Mouse (Mus musculus) WW6 (cell line): ENCODE results near the gene Lrrc4c.

Experiments
- DNase-seq: peaks from one replicate; pipeline ENCODE4 v3.0.0-alpha.2; 2013; ENCODE audit warnings: low read depth, low spot score

Gene Lrrc4c

GRCm38 (mm10) chr2:96850839-96851396 lies 532.9 kb downstream of the Lrrc4c start:
- DNase-seq: no peak

DNA sequence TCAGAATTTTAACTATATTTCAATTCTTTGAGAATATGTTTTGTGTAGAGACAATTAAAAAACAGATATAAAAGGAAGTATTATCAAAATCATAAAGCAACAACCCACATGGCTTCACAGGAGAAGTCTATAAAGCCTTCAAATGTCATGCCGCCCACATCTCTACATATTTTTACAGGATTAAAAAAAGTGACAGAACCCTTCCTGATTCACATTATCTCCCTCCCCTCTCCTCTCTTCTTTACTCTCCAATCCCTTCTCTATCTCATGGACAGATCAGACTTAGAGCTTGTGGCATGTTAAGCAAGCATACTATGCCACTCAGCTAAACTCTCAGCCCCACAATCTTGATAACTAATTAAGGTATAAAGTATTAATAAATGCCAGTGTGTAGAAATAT lies 535.8 kb downstream of the Lrrc4c start:
- no peak for DNase-seq

- DNase-seq: no peak
These were observed 558.1 kb downstream of the Lrrc4c start for GRCm38 (mm10) chr2:96876062-96876461.

DNA sequence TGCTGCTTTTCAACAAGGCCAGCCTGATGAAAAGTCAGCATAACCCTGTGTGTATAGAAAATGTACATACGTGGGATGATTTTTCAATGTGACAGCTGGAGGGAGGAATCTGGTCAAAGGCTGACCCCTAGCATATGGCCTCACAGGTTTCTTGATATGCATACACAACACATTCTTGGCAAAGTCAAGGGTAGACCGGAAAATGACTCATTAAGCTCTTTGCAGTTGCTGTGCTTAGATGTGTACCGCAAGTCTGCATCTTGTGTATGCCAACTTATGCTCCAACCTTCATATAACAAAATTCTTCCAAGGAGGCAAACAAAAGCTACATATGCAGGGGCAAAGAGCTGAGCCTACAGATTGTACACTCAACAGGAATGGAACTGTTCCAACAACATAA lies 631.6 kb downstream of the Lrrc4c start:
- DNase-seq: no peak

DNA sequence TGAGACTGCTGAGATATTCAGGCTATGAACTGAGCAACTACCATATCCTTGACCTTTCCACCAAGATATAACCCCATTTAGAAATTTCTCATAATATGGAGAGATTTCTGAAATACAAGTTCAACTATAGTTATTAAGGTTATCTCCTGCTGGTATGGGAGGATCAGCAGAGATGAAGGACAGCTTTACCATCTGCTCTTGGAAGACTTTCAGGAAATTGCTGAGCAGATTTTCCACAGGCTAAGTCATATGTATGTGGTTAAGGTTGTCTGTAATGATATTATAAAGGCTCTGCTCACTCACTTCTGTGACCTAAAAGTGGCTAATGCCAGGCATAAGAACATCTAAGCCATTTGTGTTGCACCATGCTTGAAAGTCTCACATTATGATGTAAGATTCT lies 681.6 kb downstream of the Lrrc4c start:
- no peak for DNase-seq

- no peak for DNase-seq
These were observed 700.4 kb downstream of the Lrrc4c start for GRCm38 (mm10) chr2:97018319-97018718.

DNA sequence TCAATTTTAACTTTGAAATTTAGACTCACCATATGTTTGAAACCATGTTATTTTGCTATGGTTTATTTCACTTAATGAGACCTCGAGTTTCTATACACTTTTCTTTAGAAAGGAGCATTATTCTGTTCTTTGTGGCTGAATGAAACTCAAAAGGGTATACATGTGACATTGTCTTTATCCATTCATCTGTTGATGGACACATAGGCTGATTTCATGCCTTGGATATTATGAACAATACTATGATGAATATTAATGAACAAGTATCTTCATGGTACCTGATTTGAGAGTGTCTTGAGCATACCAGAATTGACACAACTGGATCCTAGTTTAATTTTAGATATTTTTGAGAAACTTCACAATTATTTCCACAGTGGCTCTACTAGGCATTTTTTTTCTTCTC lies 709.0 kb downstream of the Lrrc4c start:
- no peak for DNase-seq

DNA sequence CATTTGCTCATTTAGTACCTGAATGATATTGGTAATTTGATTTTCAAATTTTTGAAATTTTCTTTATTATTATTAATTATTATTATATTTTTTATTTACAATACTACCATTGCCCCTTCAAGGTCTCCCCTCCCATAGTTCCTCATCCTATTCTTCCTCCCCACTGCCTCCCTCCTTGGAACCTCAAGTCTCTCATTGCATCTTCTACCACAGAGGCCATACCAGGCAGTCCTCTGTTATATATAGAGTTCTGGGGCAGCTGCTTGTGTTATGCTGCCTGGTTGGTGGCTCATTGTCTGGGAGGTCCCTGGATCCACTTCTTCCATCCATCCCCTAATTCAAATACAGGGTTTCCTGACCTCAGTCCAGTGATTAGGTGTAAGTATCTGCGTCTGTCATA lies 709.6 kb downstream of the Lrrc4c start:
- no peak for DNase-seq

DNA sequence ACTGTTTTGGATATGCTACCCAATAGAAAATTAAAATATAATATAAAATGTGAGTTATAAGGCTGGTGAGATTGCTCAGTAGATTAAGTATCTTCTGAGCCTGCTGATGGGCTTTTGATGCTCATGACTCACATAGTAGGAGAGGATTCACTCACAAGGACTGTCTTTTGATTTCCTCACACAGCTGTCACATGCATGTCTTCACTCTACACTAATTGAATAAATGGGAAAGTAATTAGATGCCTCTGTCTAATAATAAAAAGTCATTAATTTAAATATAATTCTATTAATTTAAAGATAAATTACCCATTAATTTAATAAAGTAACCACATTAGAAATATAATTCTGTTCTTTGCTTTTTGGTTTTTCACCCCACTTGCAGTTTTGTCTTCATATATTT lies 718.4 kb downstream of the Lrrc4c start:
- no peak for DNase-seq

DNA sequence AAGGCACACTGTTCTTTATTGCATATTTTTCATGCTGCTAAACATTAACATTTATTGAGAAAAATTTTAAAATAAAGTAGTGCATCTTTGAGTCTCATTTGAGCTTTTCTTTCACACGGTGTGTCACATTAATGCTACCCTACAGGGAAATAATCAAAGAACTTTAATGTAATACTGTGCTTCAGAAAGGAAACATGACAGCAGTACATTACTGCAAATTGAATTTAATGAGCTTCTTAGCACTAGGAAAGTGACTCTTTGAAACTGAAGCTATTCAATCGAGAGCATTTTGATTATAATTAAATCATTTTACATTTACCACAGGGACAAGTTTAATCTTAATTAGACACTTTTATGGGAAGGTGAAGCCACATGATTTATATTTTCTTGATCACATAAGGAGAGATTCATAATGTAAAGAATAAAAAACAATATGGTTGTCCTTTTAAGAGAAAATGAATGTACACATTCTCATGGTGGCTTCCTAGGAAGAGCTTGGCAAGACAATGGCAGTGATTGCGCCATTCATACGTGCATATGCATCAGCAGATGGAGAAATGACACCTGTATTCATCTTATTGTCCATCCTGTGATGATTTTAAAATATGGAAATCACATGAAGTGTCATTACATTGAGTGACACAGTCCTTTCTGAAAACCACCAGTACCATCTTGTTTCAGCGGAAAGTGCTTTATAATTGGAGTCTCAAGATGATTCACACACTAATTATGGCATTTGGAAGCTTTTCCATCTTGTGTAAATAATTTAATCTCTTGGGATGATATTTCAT lies 719.2 kb downstream of the Lrrc4c start:
- DNase-seq: no peak

- DNase-seq: no peak
These were observed 726.0 kb downstream of the Lrrc4c start for GRCm38 (mm10) chr2:97044016-97044415.

DNA sequence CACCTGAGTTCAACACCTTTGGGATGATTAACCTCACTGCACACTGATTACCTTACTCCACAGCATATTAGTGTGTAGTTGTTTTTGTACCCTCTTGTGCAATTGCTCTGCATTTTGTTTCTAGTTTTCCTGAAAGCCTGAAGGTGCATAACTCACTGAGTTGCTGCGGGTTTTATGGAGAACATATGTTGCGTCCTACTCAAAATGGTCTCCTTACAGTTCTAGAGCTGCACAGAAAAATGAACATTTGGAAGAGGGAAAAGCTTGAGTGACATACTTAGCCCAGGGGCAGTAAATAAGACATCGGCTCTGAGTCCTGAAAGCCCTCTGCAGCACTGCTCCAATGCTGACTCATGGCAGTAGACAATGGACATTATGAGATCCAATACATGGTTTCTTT lies 727.7 kb downstream of the Lrrc4c start:
- DNase-seq: no peak

DNA sequence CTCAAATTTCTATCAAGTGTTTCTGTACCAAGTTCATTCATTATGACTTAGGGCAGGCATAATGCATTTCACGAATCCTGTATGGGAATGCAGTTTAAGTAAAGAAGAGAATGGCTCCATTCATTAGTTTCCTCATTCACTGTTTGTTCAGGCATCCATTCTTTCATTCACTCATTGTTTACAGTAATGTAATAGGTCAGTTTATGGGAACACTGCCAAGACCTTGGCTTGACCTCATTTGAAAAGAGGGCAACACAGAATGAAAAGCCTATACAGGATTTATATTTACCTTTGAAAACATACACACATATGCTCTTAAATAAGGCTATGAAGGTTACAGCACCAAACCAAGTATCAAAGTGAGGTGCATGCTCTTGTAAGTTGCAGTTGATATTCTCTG lies 762.2 kb downstream of the Lrrc4c start:
- DNase-seq: no peak

DNA sequence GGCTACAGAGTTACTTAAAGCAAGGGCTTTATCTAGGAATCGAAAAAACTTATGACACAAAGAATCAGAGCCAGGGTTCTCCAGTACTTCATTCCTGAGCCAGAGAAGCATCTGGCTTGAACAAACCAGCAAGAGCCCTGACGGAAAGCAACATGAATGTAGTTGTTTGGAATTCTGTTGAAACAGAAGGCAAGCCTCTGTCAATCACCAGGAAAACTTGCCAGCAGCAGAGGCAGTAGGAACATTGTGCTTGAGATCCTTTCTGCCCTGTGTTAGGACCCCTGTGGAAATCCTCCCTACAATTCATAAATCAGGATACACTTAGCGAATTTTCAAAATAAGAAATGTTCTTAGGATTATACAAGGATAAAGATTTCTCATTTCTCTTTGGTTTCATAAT lies 780.0 kb downstream of the Lrrc4c start:
- no peak for DNase-seq

DNA sequence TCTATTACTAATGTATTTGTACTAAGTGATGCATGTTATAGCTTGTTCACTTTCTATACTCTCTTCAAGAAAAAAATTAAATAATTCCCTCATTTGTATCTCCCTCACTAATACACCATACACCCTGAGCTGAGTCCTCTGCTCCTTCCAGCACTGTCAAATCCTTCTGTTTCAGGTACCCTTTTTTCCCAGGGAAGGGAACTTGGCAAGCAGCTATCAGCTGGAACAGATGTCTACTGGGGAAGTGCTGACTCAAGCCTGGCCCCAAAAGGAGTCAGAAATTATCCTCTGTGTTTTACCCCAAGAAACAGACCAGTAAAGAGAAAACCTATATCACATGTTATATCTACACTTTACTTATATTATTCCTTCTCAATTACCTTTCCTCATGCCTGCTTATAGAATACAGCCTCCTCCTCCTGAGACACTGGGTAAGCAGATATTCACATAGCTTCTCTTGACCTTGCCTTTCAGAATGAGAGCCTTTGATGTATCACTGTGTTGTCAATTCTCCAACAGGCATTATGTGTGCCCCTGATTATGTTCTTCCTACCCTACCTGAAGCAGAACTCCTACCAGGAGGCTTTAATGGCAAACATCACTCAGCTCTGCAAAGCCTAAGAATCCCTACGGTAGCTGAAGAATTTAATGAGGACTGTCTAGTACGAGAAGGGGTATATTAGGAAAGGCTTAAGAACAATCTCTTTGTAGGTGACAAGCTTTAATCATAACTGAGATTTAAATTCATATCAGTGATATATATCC lies 785.6 kb downstream of the Lrrc4c start:
- no peak for DNase-seq

- no peak for DNase-seq
These were observed 806.3 kb downstream of the Lrrc4c start for GRCm38 (mm10) chr2:97124246-97124645.

DNA sequence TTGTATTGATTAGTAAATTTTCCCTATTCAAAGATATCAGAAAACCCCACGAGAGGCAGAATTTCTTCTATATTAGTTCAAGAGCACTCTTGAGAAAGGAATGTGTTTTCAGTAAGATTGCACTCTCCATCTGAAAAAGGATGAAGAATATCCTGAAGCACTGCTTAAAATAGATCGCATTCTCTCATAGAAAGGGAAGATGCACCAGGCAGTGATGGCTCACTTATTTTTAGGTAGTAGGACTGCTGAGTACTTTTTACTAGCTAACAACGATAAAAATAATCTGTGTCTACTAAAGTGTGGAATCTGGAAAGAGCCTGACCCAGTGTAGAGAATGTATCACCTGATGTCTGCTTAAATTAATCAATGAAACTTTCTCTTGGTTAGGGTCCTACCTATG lies 820.5 kb downstream of the Lrrc4c start:
- no peak for DNase-seq

GRCm38 (mm10) chr2:97151626-97152194 lies 833.7 kb downstream of the Lrrc4c start:
- DNase-seq: no peak

DNA sequence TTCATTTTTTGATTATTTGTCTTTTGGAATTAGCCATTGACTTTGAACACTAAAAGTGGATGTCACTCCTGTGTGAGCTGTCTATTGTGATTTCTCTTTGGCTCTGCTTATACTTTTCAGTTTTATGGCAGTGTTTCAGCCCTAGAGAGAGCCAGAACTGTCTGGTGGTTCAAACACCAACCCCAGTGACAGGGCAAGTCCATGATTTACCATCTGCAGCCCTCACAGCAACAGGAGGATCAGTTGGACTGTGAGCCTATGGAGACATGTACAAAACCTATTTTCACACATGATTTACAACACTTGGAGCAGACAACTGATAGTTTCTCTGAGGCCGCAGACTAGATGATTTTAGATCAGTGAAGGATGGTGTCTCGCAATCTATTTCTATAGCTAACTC lies 847.8 kb downstream of the Lrrc4c start:
- no peak for DNase-seq

- no peak for DNase-seq
These were observed 860.4 kb downstream of the Lrrc4c start for GRCm38 (mm10) chr2:97178399-97178798.

DNA sequence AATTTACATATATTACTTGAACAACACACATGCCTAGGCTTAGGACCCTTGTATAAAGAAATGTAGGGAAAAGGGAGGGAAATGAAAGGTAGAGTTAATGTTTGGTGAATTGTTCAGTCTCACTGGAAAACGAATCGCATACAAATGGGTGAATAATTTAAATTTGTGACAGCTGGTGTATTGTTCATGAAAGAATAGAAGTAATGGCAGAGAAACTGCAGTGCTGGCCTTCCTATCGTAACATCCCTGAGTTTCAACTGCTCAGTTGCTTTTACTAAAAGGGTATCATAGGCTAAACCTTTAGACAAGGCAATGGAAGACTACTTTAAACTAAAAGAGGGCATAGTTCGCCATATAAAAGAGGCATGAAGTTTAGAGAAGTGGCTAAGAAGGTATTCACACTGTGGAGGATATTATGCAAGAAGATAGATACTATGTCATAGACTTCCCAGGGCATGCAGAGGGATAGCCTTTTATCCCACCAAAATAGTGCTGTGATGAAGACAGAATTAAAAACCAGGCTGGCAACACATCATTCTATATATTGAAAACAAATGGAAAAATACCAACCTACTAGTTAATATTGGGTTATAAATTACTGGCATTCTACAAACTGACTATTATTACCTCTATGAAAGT lies 879.1 kb downstream of the Lrrc4c start:
- DNase-seq: no peak

- DNase-seq: no peak
These were observed 915.0 kb downstream of the Lrrc4c start for GRCm38 (mm10) chr2:97232966-97233365.
